Mouse (Mus musculus): Measurements from ENCODE around the gene Bloc1s2. TPM values are rescaled to one million over a fixed set of nuclear protein-coding genes. Genes with fewer than 3 reads are reported as not detected.

Gene Bloc1s2
- polyA plus RNA-seq, 1 experiment, result 13.0 TPM

- Histone ChIP-seq H3K4me3 (ENCODE audit: low read depth, low read length) (no peak overlapping the region), H3K27me3 (ENCODE audit: control insufficient read depth, insufficient read depth, low read length) (no peaks in the 10 kb centered on the region), H3K36me3 (ENCODE audit: control insufficient read depth, insufficient read depth, low read length) (peaks cover 15% of the 10 kb centered on the region), H3K27ac (ENCODE audit: insufficient read depth, low read depth, low read length) (peak overlapping the region; percentile 78; the same call in 1 of the 2 replicates), H3K4me1 (ENCODE audit: control insufficient read depth, insufficient read depth, insufficient read length, low read length) (peaks cover 12% of the 10 kb centered on the region; the same call in 1 of the 2 replicates)
- TF ChIP-seq POLR2A (IDR thresholded peaks at IDR 0.05; ENCODE audit: low read depth, low read length), result no peak
Observed at GRCm38 (mm10) chr19:44108996-44109395, 37.2 kb downstream of the Bloc1s2 start.

DNA sequence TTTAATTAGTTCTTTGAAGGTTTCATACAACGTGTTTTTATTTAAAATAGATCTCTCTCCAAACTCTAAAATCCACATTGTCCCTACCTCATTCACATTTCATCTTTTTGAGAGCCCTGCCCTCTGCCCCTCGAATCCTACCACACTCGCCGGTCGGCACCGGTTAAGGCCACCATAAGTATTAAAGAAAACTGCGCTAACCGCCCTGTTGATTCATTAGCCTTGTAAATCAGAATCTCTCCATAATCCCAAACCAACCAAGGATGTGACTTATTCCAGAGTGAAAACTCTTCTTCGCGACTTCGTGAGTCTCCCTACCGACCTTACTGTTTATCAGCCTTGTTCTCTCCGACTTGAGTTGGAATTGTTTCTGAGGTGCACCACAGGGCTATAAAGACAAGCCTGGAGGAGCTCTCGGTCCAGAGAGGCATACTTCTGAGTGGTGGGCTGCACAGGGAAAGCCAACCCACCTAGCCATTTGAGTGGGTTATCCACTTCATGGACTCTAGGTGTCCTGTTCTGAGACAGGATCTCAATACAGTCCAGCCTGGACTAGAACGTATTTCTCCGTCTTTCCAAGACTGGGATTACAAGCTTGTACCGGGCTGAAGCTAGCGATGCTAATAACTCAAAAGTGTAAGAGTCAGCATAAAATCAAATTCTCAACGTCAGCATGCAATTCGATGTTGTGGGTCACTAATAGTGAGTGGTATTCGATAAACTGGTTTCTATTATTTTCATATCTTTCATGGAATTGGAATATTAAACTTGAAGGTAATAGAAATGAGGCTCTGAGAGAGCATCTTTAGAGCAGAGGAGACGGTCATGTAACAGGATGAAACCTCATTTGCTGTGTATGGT is 38.4 kb downstream of the Bloc1s2 start:
- Histone ChIP-seq H3K27ac (ENCODE audit: insufficient read depth, low read depth, low read length) (0 out of 2 replicates have a peak overlapping the region, but pooled peaks have one; percentile 2), H3K4me3 (ENCODE audit: low read depth, low read length) (peak overlapping the region; percentile 77)
- WGBS, result 32% methylated on average over 22 of the region's 22 CpGs

DNA sequence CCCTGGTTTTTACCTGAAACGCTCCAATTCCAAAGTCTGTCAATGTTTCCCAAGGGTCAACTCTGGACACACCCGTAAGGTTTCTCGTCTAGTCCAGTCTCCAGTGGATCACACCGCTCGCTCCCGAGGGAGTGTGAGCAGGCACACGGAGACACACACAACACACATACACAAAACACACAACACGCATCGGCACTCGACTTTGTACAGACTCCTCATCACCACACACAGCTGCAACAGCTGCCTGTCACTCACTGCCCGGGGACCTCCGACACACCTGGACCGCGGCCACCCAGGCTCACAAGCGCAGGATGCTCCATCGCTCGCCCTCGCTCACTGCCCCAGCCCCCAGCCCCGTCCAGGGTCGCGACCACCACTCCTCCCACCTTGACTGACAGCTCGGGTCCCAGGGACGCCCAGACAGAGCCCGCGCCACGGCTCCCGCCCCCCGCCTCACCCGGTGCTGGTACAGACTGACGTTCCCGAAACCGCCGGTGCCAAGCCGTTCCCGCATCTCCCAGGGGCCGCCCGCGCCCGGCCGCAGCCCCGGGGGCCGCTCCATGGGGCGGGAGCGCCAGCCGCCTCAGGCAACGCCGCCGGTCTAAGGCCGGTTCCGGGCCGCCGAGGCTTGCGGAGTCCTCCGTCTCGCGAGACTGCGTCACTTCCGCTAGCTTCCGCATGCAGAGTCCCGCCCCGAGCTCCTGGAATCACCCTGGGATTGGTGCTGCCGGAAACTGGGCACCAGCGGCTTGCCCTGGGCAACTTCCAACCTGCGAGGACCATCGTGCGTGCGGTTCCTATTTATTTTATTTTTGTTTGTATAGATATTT is 39.2 kb downstream of the Bloc1s2 start, which contains the start of gene Chuk:
Chuk (minus strand) TSS at position 650 of the 830 bp plus-strand sequence.
- peaks cover 12% of the 10 kb centered on the region; the same call in 1 of the 2 replicates for H3K4me1 ChIP-seq (ENCODE audit: control insufficient read depth, insufficient read depth, insufficient read length, low read length)
- no peak for TF ChIP-seq CTCF (IDR thresholded peaks at IDR 0.05; ENCODE audit: extremely low read depth, insufficient read length, insufficient replicate concordance, low read depth, low read length)
- TF ChIP-seq POLR2A (IDR thresholded peaks at IDR 0.05; ENCODE audit: low read depth, low read length), result peak; percentile 93
- peak within 1 kb of the TSS; percentile 77 for H3K4me3 ChIP-seq (ENCODE audit: low read depth, low read length)
- WGBS, result 1% methylated on average over 67 of the region's 67 CpGs
- H3K27ac ChIP-seq (ENCODE audit: insufficient read depth, low read depth, low read length), result peak within 1 kb of the TSS; percentile 23
- no peaks in the 10 kb centered on the region for H3K27me3 ChIP-seq (ENCODE audit: control insufficient read depth, insufficient read depth, low read length)
- peaks cover 4% of the 10 kb centered on the region for H3K36me3 ChIP-seq (ENCODE audit: control insufficient read depth, insufficient read depth, low read length)

More for the DNA sequence above, 38.4 kb downstream of the Bloc1s2 start:
- Histone ChIP-seq H3K27me3 (ENCODE audit: control insufficient read depth, insufficient read depth, low read length) (no peaks in the 10 kb centered on the region), H3K4me1 (ENCODE audit: control insufficient read depth, insufficient read depth, insufficient read length, low read length) (peaks cover 12% of the 10 kb centered on the region; the same call in 1 of the 2 replicates), H3K36me3 (ENCODE audit: control insufficient read depth, insufficient read depth, low read length) (peaks cover 10% of the 10 kb centered on the region)
- TF ChIP-seq CTCF (IDR thresholded peaks at IDR 0.05; ENCODE audit: extremely low read depth, insufficient read length, insufficient replicate concordance, low read depth, low read length), result no peak
- no peak for TF ChIP-seq POLR2A (IDR thresholded peaks at IDR 0.05; ENCODE audit: low read depth, low read length)

- Histone ChIP-seq H3K4me1 (ENCODE audit: control insufficient read depth, insufficient read depth, insufficient read length, low read length) (peaks cover 8% of the 10 kb centered on the region; the same call in 1 of the 2 replicates), H3K27ac (ENCODE audit: insufficient read depth, low read depth, low read length) (peak overlapping the region; percentile 36; the same call in 1 of the 2 replicates), H3K27me3 (ENCODE audit: control insufficient read depth, insufficient read depth, low read length) (no peaks in the 10 kb centered on the region), H3K4me3 (ENCODE audit: low read depth, low read length) (no peak overlapping the region), H3K36me3 (ENCODE audit: control insufficient read depth, insufficient read depth, low read length) (peaks cover 15% of the 10 kb centered on the region)
- 55% methylated on average over 1 of the region's 1 CpGs for WGBS
- TF ChIP-seq CTCF (IDR thresholded peaks at IDR 0.05; ENCODE audit: extremely low read depth, insufficient read length, insufficient replicate concordance, low read depth, low read length) (no peak), POLR2A (IDR thresholded peaks at IDR 0.05; ENCODE audit: low read depth, low read length) (no peak)
Observed at GRCm38 (mm10) chr19:44104393-44104792, 41.9 kb downstream of the Bloc1s2 start.

DNA sequence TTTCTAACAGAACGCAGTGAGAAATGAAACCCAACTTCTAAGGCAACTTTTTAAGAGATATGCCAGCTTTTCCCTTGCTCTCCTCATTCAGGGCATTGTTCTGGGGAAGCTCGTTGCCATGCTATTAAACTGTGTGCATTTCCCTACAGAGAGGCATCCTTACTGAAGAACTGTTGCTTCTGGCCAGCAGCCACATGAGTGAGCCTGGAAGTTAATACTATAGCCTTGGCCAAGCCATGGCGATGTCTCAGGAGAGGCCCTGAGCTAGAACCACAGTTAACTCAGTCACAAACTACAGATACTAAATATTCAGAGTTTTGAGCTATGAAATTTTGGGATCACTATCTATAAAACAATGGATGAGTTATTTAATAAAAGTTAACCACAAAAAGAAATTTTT is 43.2 kb downstream of the Bloc1s2 start:
- Histone ChIP-seq H3K4me1 (ENCODE audit: control insufficient read depth, insufficient read depth, insufficient read length, low read length) (peaks cover 6% of the 10 kb centered on the region; the same call in 1 of the 2 replicates), H3K27me3 (ENCODE audit: control insufficient read depth, insufficient read depth, low read length) (no peaks in the 10 kb centered on the region), H3K27ac (ENCODE audit: insufficient read depth, low read depth, low read length) (no peak overlapping the region), H3K36me3 (ENCODE audit: control insufficient read depth, insufficient read depth, low read length) (peaks cover 24% of the 10 kb centered on the region), H3K4me3 (ENCODE audit: low read depth, low read length) (no peak overlapping the region)
- TF ChIP-seq CTCF (IDR thresholded peaks at IDR 0.05; ENCODE audit: extremely low read depth, insufficient read length, insufficient replicate concordance, low read depth, low read length) (no peak), POLR2A (IDR thresholded peaks at IDR 0.05; ENCODE audit: low read depth, low read length) (no peak)
- 86% methylated on average over 3 of the region's 3 CpGs for WGBS

DNA sequence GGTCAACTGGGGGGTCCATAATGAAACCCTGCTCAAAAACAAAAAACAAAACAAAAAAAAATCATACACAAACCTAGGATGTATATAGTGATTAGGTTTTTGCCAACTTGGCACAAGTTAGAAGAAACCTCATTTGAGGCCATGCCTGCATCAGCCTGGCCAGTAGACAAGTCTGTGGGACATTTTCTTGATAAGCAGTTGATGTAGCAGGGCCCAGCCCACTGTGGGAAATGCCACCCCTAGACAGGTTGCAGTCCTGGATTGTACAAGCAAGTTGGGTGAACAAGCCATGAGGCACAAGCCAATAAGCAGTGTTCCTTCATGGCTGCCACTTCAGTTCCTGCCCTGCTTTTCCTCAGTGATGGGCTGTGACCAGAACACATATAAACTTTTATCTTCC is 45.4 kb downstream of the Bloc1s2 start:
- TF ChIP-seq CTCF (IDR thresholded peaks at IDR 0.05; ENCODE audit: extremely low read depth, insufficient read length, insufficient replicate concordance, low read depth, low read length) (no peak), POLR2A (IDR thresholded peaks at IDR 0.05; ENCODE audit: low read depth, low read length) (no peak)
- Histone ChIP-seq H3K4me1 (ENCODE audit: control insufficient read depth, insufficient read depth, insufficient read length, low read length) (peaks cover 3% of the 10 kb centered on the region; the same call in 1 of the 2 replicates), H3K36me3 (ENCODE audit: control insufficient read depth, insufficient read depth, low read length) (peaks cover 37% of the 10 kb centered on the region), H3K27ac (ENCODE audit: insufficient read depth, low read depth, low read length) (no peak overlapping the region), H3K4me3 (ENCODE audit: low read depth, low read length) (no peak overlapping the region), H3K27me3 (ENCODE audit: control insufficient read depth, insufficient read depth, low read length) (no peaks in the 10 kb centered on the region)

Other genes starting within 250 kb of the Bloc1s2 start
- 19.4 and 53.4 TPM in 2 replicates for gene Dnmbp, start 206.3 kb downstream of the Bloc1s2 start, polyA plus RNA-seq (2012; rRNA removed)
- 0.96 and 11.3 TPM in 2 replicates for gene Cpn1, start 159.9 kb downstream of the Bloc1s2 start, polyA plus RNA-seq (2012; rRNA removed)
- 0.37 and 0.71 TPM in 2 replicates for gene Cyp2c23, start 117.2 kb downstream of the Bloc1s2 start, polyA plus RNA-seq (2012; rRNA removed)
- gene Erlin1, start 76.7 kb downstream of the Bloc1s2 start, polyA plus RNA-seq (2012; rRNA removed), result 4.1 and 10.9 TPM in 2 replicates
- 5.1 and 12.4 TPM in 2 replicates for gene Chuk, start 39.0 kb downstream of the Bloc1s2 start, polyA plus RNA-seq (2012; rRNA removed)
- gene Cwf19l1, start 10.6 kb downstream of the Bloc1s2 start, polyA plus RNA-seq (2012; rRNA removed), result 0.77 and 1.7 TPM in 2 replicates
- 0.10 TPM in 1 of 2 replicates, not detected in the other for gene Pkd2l1, start 46.0 kb upstream of the Bloc1s2 start, polyA plus RNA-seq (2012; rRNA removed)
- gene Scd3, start 56.8 kb upstream of the Bloc1s2 start, polyA plus RNA-seq (2012; rRNA removed), result not detected in 2 replicates
- gene Scd2, start 147.2 kb upstream of the Bloc1s2 start, polyA plus RNA-seq (2012; rRNA removed), result 20.5 and 23.6 TPM in 2 replicates
- gene Scd4, start 186.6 kb upstream of the Bloc1s2 start, polyA plus RNA-seq (2012; rRNA removed), result 0.08 and 0.22 TPM in 2 replicates

Data from small intestine, adult 2 months (tissue).